Mouse (Mus musculus) spleen, postnatal 14 days (tissue): ENCODE data around the gene Tril.

Experiments
- DNase-seq, 2 experiments: peaks; one replicate each; pipeline ENCODE4 v3.0.0; 2021 to 2022; ENCODE audit warnings: low spot score in 2 of 2

Gene Tril

GRCm38 (mm10) chr6:53806021-53806420 is 14.6 kb downstream of the Tril start:
- no peak for DNase-seq

- no peak for DNase-seq
Measured at GRCm38 (mm10) chr6:53804145-53804544, 16.5 kb downstream of the Tril start.

GRCm38 (mm10) chr6:53803551-53803950 is 17.1 kb downstream of the Tril start:
- no peak for DNase-seq

GRCm38 (mm10) chr6:53801893-53802286 is 18.7 kb downstream of the Tril start:
- no peak for DNase-seq

GRCm38 (mm10) chr6:53801269-53801892 is 19.2 kb downstream of the Tril start:
- no peak for DNase-seq

GRCm38 (mm10) chr6:53798865-53799264 is 21.8 kb downstream of the Tril start:
- DNase-seq = no peak

GRCm38 (mm10) chr6:53796835-53797234 is 23.8 kb downstream of the Tril start:
- no peak for DNase-seq

GRCm38 (mm10) chr6:53795788-53796187 is 24.8 kb downstream of the Tril start:
- DNase-seq = no peak

- DNase-seq = no peak
Measured at GRCm38 (mm10) chr6:53795078-53795477, 25.6 kb downstream of the Tril start.

- DNase-seq = no peak
Measured at GRCm38 (mm10) chr6:53794323-53794971, 26.2 kb downstream of the Tril start.

GRCm38 (mm10) chr6:53782880-53783539 is 37.6 kb downstream of the Tril start:
- DNase-seq = peak in 1 of 2 experiments; percentile 20

GRCm38 (mm10) chr6:53782273-53782672 is 38.4 kb downstream of the Tril start:
- no peak for DNase-seq

- DNase-seq = peak in 1 of 2 experiments; percentile 31
Measured at GRCm38 (mm10) chr6:53781171-53781570, 39.5 kb downstream of the Tril start.

- no peak for DNase-seq
Measured at GRCm38 (mm10) chr6:53780008-53780407, 40.6 kb downstream of the Tril start.

- DNase-seq = no peak
Measured at GRCm38 (mm10) chr6:53779526-53779925, 41.1 kb downstream of the Tril start.

GRCm38 (mm10) chr6:53778424-53778955 is 42.1 kb downstream of the Tril start:
- no peak for DNase-seq

- no peak for DNase-seq
Measured at GRCm38 (mm10) chr6:53768275-53768674, 52.4 kb downstream of the Tril start.

GRCm38 (mm10) chr6:53766243-53766915 is 54.3 kb downstream of the Tril start:
- no peak for DNase-seq

GRCm38 (mm10) chr6:53765731-53766130 is 54.9 kb downstream of the Tril start:
- no peak for DNase-seq
